ENCODE assay signal across 7 mouse cellular contexts in the genomic region with DNA sequence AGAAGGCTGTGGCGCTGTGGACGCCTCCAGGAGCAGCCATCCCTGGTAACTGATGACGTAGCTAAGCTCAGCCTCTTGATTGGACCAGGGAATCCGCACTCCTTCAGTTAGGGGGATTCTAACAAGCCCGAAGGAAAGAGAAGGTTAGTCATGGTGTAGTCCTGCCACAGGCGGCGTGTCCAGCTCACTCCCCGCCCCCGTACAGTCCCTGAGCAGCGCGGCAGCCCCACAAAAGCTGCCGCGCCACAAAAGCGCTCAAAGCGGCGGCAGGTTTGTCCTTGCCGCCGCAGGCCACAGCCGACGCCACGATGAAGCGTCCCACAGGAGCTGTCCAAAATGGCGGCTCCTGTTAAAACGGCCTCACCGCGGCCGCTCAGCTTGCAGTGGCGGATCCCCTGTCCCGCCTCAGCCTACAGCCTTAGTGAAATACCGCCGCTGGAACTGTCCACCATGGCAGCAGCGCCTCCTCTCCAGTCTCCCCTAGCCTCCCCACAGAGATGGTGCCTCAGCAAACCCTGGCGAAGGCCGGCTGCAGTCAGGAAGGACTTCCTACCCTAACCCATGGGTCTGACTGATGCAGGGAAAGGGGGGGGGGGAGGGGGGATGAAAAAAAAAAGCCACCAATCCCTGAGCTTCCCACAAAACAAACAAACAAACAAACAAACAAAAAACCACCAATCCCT. TPM values are rescaled to one million over a fixed set of nuclear protein-coding genes. Genes with fewer than 3 reads are reported as not detected.
DNase-seq lines count a peak whose midpoint lies in the region; ATAC-seq lines count a peak whose summit lies in the region.

TSS of gene BC051142 (plus strand) at position 110 of the 683 bp plus-strand sequence.

- DNase-seq in adrenal gland, postnatal 36 days = peak; percentile 84 to 90
- DNase-seq in embryonic facial prominence, embryonic 11.5 days (ENCODE audit: low spot score) = peak; percentile 87
- peak; percentile 88 for DNase-seq in heart, adult 8-10 months (ENCODE audit: low spot score)
- DNase-seq in kidney, adult 8-10 months = peak; percentile 75 to 81
- DNase-seq in midbrain, embryonic 14.5 days = peak; percentile 93
- DNase-seq in spleen, adult 18-20 months = peak; percentile 70 to 80

- H3K27me3 ChIP-seq in embryonic facial prominence, embryonic 11.5 days (ENCODE audit: control insufficient read depth, insufficient read depth, low read length) = no peaks in the 10 kb centered on the region
- H3K27me3 ChIP-seq in limb, embryonic 12.5 days = peaks cover 5% of the 10 kb centered on the region; the same call in 1 of the 2 replicates
- no peaks in the 10 kb centered on the region for H3K27me3 ChIP-seq in midbrain, embryonic 14.5 days (ENCODE audit: control insufficient read depth, insufficient read depth, low read length)

- peak within 1 kb of the TSS; percentile 71 for H3K4me2 ChIP-seq in embryonic facial prominence, embryonic 11.5 days (ENCODE audit: low read depth, low read length)
- peak within 1 kb of the TSS; percentile 63 for H3K4me2 ChIP-seq in limb, embryonic 12.5 days
- peak within 1 kb of the TSS; percentile 65 for H3K4me2 ChIP-seq in midbrain, embryonic 14.5 days (ENCODE audit: low read length)

- no peaks in the 10 kb centered on the region for H3K4me1 ChIP-seq in embryonic facial prominence, embryonic 11.5 days (ENCODE audit: control insufficient read depth, insufficient read depth, low read length)
- H3K4me1 ChIP-seq in limb, embryonic 12.5 days (replicated peaks) = no peaks in the 10 kb centered on the region
- no peaks in the 10 kb centered on the region for H3K4me1 ChIP-seq in midbrain, embryonic 14.5 days (ENCODE audit: control insufficient read depth, insufficient read depth, low read length)

- peak within 1 kb of the TSS; percentile 65 for H3K9ac ChIP-seq in embryonic facial prominence, embryonic 11.5 days (replicated peaks; ENCODE audit: low read length)
- peak within 1 kb of the TSS; percentile 75 for H3K9ac ChIP-seq in limb, embryonic 12.5 days (replicated peaks)
- peak within 1 kb of the TSS; percentile 87 for H3K9ac ChIP-seq in midbrain, embryonic 14.5 days (replicated peaks; ENCODE audit: low read length)

- peak within 1 kb of the TSS; percentile 57 for H3K27ac ChIP-seq in embryonic facial prominence, embryonic 11.5 days (replicated peaks; ENCODE audit: low read depth, low read length)
- H3K27ac ChIP-seq in limb, embryonic 12.5 days = peak within 1 kb of the TSS; percentile 86
- peak within 1 kb of the TSS; percentile 99 for H3K27ac ChIP-seq in midbrain, embryonic 14.5 days (replicated peaks; ENCODE audit: low read depth, low read length)

- H3K4me3 ChIP-seq in embryonic facial prominence, embryonic 11.5 days (ENCODE audit: low read depth, low read length) = peak within 1 kb of the TSS; percentile 42
- peak within 1 kb of the TSS; percentile 55 for H3K4me3 ChIP-seq in limb, embryonic 12.5 days (replicated peaks)
- peak within 1 kb of the TSS; percentile 58 for H3K4me3 ChIP-seq in midbrain, embryonic 14.5 days (replicated peaks; ENCODE audit: low read depth, low read length)

- no peaks in the 10 kb centered on the region for H3K36me3 ChIP-seq in embryonic facial prominence, embryonic 11.5 days (replicated peaks; ENCODE audit: control insufficient read depth, insufficient read depth, low read depth, low read length)
- no peaks in the 10 kb centered on the region for H3K36me3 ChIP-seq in limb, embryonic 12.5 days
- H3K36me3 ChIP-seq in midbrain, embryonic 14.5 days (ENCODE audit: control insufficient read depth, insufficient read depth, low read length) = no peaks in the 10 kb centered on the region

- WGBS in embryonic facial prominence, embryonic 11.5 days = 7% methylated on average over 34 of the region's 34 CpGs
- 7% methylated on average over 34 of the region's 34 CpGs for WGBS in limb, embryonic 12.5 days
- 4% methylated on average over 34 of the region's 34 CpGs for WGBS in midbrain, embryonic 14.5 days

- peak; percentile 97 for ATAC-seq in embryonic facial prominence, embryonic 11.5 days (replicated peaks; ENCODE audit: insufficient number of reproducible peaks, low FRiP score, low TSS enrichment, low read depth)
- ATAC-seq in limb, embryonic 12.5 days (ENCODE audit: insufficient number of reproducible peaks, insufficient read depth, low FRiP score, low TSS enrichment, low read depth) = peak; percentile 93
- ATAC-seq in midbrain, embryonic 14.5 days (ENCODE audit: low FRiP score, low TSS enrichment) = peak; percentile 96

- H3K9me3 ChIP-seq in embryonic facial prominence, embryonic 11.5 days (replicated peaks; ENCODE audit: control insufficient read depth, low read length) = no peaks in the 10 kb centered on the region
- H3K9me3 ChIP-seq in limb, embryonic 12.5 days = no peaks in the 10 kb centered on the region
- no peaks in the 10 kb centered on the region for H3K9me3 ChIP-seq in midbrain, embryonic 14.5 days (ENCODE audit: control insufficient read depth, low read length)

RNA-seq across cellular contexts. Expression of gene BC051142, which starts in this region (rescaled TPM):
- total RNA-seq in adrenal gland, postnatal 36 days (2021) = 1 to 10 TPM; 1.2 to 1.8 TPM
- polyA plus RNA-seq in embryonic facial prominence, embryonic 11.5 days (2014; fragmentation: Nextera tagmentation; extraction: Ambion mirVana) = 0.39 and 0.72 TPM in 2 replicates
- under 1 TPM in 2 of 4 experiments, not detected in 2; 0.34 to 0.79 TPM for total RNA-seq in heart, adult 8-10 months (2022)
- polyA plus RNA-seq in limb, embryonic 12.5 days (2016; fragmentation: Nextera tagmentation; extraction: Ambion mirVana) = 0.40 and 1.3 TPM in 2 replicates
- polyA plus RNA-seq in midbrain, embryonic 14.5 days (2014; fragmentation: Nextera tagmentation; extraction: Ambion mirVana) = 5.8 and 6.2 TPM in 2 replicates

Comparison
In these comparisons a context has a peak if more than half of its experiments do, and no peak if none do; other contexts are left out.
1. Peak in every context shown above with its lines: DNase-seq, ATAC-seq, H3K4me3 ChIP-seq and H3K27ac ChIP-seq.
2. Peak in DNase-seq, ATAC-seq, H3K4me3 ChIP-seq, H3K27ac ChIP-seq, H3K9ac ChIP-seq and H3K4me2 ChIP-seq in embryonic facial prominence, embryonic 11.5 days; RNA of the gene not detected or under 1 TPM.
3. Peak in DNase-seq in heart, adult 8-10 months; RNA of the gene not detected or under 1 TPM.